Mouse (Mus musculus) liver, embryonic 14.5 days (tissue): ENCODE results near the gene Agbl4. TPM values are rescaled to one million over a fixed set of nuclear protein-coding genes. Genes with fewer than 3 reads are reported as not detected.

ENCODE experiments used
- ATAC-seq: fragments of 200-750 bp; cut with Nextera tagmentation; 2 replicates; pipeline ENCODE4 v1.8.0; 2017; ENCODE audit warnings: moderate number of reproducible peaks, mild to moderate bottlenecking, moderate library complexity; ENCODE audit not compliant: insufficient read depth
- DNase-seq, 3 experiments: peaks; one replicate each; pipeline ENCODE4 v3.0.0-alpha.2; 2012 to 2013; ENCODE audit warnings: low read depth in 3 of 3, low spot score in 3 of 3
- H3K27ac ChIP-seq: fragments of 300-500 bp; sonication (generic); 2 replicates; pipeline ENCODE4 v1.5.1; 2014; ENCODE audit warnings: moderate library complexity, mild to moderate bottlenecking, control low read depth, inconsistent platforms
- H3K27me3 ChIP-seq: fragments of 300-500 bp; sonication (generic); 2 replicates; pipeline ENCODE4 v1.6.1; 2014; ENCODE audit warnings: mild to moderate bottlenecking, low read length, moderate library complexity; ENCODE audit not compliant: control insufficient read depth, insufficient read depth
- H3K36me3 ChIP-seq: fragments of 300-500 bp; sonication (generic); replicated peaks from 2 replicates; pipeline ENCODE4 v1.6.1; 2014; ENCODE audit warnings: low read depth; ENCODE audit not compliant: control insufficient read depth, insufficient read depth
- H3K4me1 ChIP-seq, 2 experiments: fragments of 200-500 bp in 1 of 2; fragments of 300-500 bp in 1 of 2; sonication (generic) in 1 of 2; replicated peaks; 2 replicates each; pipeline ENCODE4 v1.6.1; 2012 to 2014; ENCODE audit warnings: antibody characterized with exemption in 1 of 2, inconsistent platforms in 1 of 2, low read length in 1 of 2; ENCODE audit not compliant: control insufficient read depth in 2 of 2, insufficient read depth in 2 of 2
- H3K4me2 ChIP-seq: fragments of 300-500 bp; sonication (generic); 2 replicates; pipeline ENCODE4 v1.6.1; 2014; ENCODE audit warnings: low read depth, mild to moderate bottlenecking, control low read depth, moderate library complexity
- H3K4me3 ChIP-seq, 2 experiments: fragments of 200-500 bp in 1 of 2; fragments of 300-500 bp in 1 of 2; sonication (generic) in 1 of 2; 2 replicates each; pipeline ENCODE4 v1.5.1; 2012 to 2014; ENCODE audit warnings: low read depth in 2 of 2, low read length in 2 of 2, mild to moderate bottlenecking in 2 of 2, control low read depth in 1 of 2, inconsistent platforms in 1 of 2, moderate library complexity in 1 of 2; ENCODE audit not compliant: insufficient read depth in 1 of 2
- H3K9ac ChIP-seq: fragments of 300-500 bp; sonication (generic); replicated peaks from 2 replicates; pipeline ENCODE4 v1.6.1; 2014; ENCODE audit warnings: mild to moderate bottlenecking, control low read depth, moderate library complexity
- H3K9me3 ChIP-seq: fragments of 300-500 bp; sonication (generic); 2 replicates; pipeline ENCODE4 v1.6.1; 2016; ENCODE audit warnings: low read length, mixed read lengths; ENCODE audit not compliant: control insufficient read depth
- CTCF ChIP-seq: IDR thresholded peaks from 2 replicates; pipeline ENCODE4 v1.5.1; 2016; ENCODE audit warnings: antibody characterized with exemption, low read depth, control low read depth
- EP300 ChIP-seq: IDR thresholded peaks from 2 replicates; pipeline ENCODE4 v1.6.1; 2016; ENCODE audit warnings: antibody characterized with exemption, low read depth
- WGBS: fragments of 180-500 bp; shearing (Covaris S2); extraction: QIAGEN DNeasy Blood & Tissue Kit; methylation state at CpG from one replicate; pipeline ENCODE4 v1.1.7; 2014; ENCODE audit not compliant: insufficient replicate concordance; 5-methylcytosine and 5-hydroxymethylcytosine counted together
- polyA plus RNA-seq, 2 experiments: library from polyadenylated mRNA; depleted of rRNA in 1 of 2; stranded (reverse) in 1 of 2; unstranded in 1 of 2; fragments of >200 nt; fragmentation: Nextera tagmentation in 1 of 2; extraction: Ambion mirVana in 1 of 2; gene quantifications; 2 replicates each; pipeline versions ENCODE4 v1.2.1 to v1.2.3; 2012 to 2014

Gene Agbl4
- polyA plus RNA-seq, 2 experiments: not detected

DNA sequence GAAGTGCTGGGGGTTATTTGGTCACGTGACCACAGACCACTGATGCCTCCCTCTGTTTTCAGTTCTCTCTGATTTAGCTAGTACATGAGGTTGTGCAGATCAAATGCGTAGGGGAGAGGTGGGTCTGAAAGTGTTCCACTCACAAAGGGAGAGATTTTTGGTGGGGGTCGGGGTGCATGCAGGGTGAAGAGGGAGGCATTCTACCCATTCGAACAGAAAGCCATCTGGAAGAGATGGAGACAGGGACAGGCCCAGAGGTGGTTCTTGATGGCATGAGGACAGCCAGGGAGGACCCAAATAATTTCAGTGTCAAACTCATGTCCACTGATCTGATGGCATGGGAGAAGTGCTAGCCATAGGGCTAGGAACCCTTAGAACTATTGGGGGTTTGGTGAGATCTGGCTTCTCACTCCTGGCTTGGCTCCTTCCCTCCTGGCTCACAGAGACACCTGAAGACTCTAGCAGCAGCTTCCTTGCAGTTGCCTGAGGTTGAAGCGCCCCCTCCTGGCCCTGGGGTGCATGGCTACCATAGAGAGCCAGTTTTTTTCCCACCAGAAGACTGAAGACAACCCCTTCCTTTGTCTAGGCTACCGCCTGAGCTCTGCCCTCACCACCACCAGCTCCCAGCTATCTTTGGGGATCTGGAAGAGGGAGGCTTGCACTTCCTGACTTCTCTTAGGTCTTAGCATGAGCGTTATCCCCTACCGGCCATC is 1228.8 kb downstream of the Agbl4 start:
- Histone ChIP-seq H3K9me3 (no peaks in the 10 kb centered on the region), H3K27ac (no peak overlapping the region), H3K27me3 (no peaks in the 10 kb centered on the region), H3K4me2 (no peak overlapping the region), H3K9ac (no peak overlapping the region), H3K4me1 (no peaks in the 10 kb centered on the region), H3K36me3 (no peaks in the 10 kb centered on the region), H3K4me3 (no peak overlapping the region)
- no peak for ATAC-seq
- no peak for DNase-seq
- 21% methylated on average over 8 of the region's 8 CpGs for WGBS
- no peak for TF ChIP-seq EP300
- peak; percentile 88 for TF ChIP-seq CTCF

DNA sequence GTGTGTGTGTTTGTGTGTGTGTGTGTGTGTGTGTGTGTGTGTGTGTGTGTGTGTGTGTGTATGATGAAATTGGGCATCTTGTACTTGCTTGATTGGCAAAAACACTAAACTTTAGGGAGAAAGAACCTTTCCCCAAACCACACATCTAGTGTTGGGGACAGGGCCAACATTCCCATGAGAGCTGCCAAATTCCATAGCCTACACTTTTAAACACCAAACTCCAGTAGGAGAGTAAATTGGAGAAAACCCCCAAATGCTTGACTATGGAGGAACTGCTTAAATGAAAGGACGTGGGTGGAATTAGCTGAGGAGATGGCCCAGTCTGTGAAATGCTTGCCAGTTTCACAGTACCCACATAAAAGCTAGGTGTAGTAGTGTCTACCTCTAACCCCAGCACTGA is 1235.2 kb downstream of the Agbl4 start:
- Histone ChIP-seq H3K27ac (no peak overlapping the region), H3K36me3 (no peaks in the 10 kb centered on the region), H3K4me3 (no peak overlapping the region), H3K4me2 (no peak overlapping the region), H3K9ac (no peak overlapping the region), H3K9me3 (no peaks in the 10 kb centered on the region), H3K4me1 (no peaks in the 10 kb centered on the region), H3K27me3 (no peaks in the 10 kb centered on the region)
- 44% methylated on average over 1 of the region's 1 CpGs for WGBS
- no peak for DNase-seq
- TF ChIP-seq EP300 (no peak), CTCF (no peak)
- no peak for ATAC-seq

DNA sequence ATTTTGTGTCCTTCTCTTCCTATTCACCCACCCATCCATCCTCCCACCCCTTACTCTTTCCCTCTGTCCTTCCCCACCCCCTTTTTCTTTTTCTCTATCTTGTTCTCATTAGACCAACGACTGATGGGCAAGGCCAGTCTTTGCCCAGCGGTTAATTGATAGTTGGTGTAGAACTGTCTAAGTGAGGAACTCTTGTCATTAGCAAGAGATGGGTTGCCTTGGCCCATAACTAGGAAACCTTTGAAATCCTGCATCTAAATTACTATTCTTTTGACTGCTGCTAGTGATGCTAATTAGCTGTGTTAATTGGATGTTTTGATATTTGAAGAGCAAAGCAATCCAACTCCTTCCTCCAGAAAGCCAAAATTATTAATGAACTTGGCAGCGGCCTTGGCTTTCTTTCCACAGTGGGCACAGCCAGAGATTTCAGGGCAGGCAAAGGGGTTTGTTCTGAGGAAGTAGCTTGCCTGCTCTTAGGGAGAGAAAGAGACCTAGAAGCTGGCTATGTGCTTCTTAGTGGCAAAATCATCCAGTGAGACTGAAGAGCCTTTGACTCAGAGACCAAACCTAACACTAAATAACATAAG is 1238.2 kb downstream of the Agbl4 start:
- TF ChIP-seq EP300: no peak
- no peak for TF ChIP-seq CTCF
- 57% methylated on average over 3 of the region's 3 CpGs for WGBS

DNA sequence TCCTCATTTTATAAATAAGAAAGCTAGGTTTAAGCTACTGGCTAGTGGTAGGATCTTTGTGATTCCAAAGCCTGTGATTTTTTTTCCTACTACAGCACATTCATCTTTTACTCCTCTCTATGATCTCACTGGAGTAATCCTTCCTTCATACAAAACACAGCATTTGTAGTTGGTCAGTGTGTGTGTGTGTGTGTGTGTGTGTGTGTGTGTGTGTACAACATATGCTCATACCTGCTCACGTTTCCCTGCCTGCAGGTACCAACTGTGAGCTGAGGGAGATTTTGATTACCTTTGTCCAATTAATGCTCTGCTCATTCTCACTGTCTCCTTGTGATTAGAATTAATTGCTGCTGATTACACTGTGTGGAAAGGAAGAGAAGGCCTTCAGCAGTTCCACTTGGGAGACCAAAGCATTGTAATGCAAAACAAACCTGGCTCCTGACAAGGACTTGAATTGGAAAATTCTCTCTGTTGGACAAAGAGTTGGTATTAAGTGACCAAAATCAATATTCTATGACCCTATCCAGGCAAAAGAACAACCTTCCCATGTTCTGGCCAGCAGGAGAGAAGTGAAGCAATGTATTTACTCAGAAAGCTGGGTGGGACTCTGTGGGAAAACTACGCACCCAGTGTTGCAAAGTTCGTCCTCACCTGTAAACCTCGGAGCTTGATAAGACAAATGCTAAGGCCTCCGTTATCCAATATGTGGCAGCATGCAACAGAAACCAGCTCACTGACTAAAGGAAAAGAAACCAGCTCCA is 1241.7 kb downstream of the Agbl4 start:
- H3K36me3 ChIP-seq: no peaks in the 10 kb centered on the region
- no peak overlapping the region for H3K4me3 ChIP-seq
- no peaks in the 10 kb centered on the region for H3K27me3 ChIP-seq
- no peak overlapping the region for H3K27ac ChIP-seq
- no peak overlapping the region for H3K4me2 ChIP-seq
- WGBS: 65% methylated on average over 5 of the region's 5 CpGs
- DNase-seq (no peak), ATAC-seq (no peak)
- no peaks in the 10 kb centered on the region for H3K4me1 ChIP-seq
- TF ChIP-seq CTCF (no peak), EP300 (no peak)
- no peak overlapping the region for H3K9ac ChIP-seq
- H3K9me3 ChIP-seq: no peaks in the 10 kb centered on the region

More for the DNA sequence above, 1238.2 kb downstream of the Agbl4 start:
- Histone ChIP-seq H3K4me2 (no peak overlapping the region), H3K9ac (no peak overlapping the region), H3K27me3 (no peaks in the 10 kb centered on the region), H3K36me3 (no peaks in the 10 kb centered on the region), H3K4me3 (no peak overlapping the region), H3K27ac (no peak overlapping the region), H3K4me1 (no peaks in the 10 kb centered on the region), H3K9me3 (no peaks in the 10 kb centered on the region)
- DNase-seq (no peak), ATAC-seq (no peak)
